Mouse (Mus musculus) erythroid progenitor cell, adult 5-6 weeks (primary cell): ENCODE results near the gene Hspg2. TPM values are rescaled to one million over a fixed set of nuclear protein-coding genes. Genes with fewer than 3 reads are reported as not detected.
"Not testable (repeated sequence)": the region's sequence is repeated elsewhere in the genome, so short reads cannot be mapped to it uniquely, and the experiment has no call there.

Source experiments
- ATAC-seq: replicated peaks from 2 replicates; pipeline ENCODE4 v1.8.0; 2016; ENCODE audit warnings: moderate number of reproducible peaks, mild to moderate bottlenecking, moderate TSS enrichment, inconsistent platforms; ENCODE audit not compliant: poor library complexity, low FRiP score, severe bottlenecking
- total RNA-seq, 2 experiments: library from RNA; stranded (forward) in 1 of 2; stranded (reverse) in 1 of 2; fragments of 150-400 nt in 1 of 2; fragments of 186-747, 209-891 nt in 1 of 2; gene quantifications; 2 replicates each; pipeline versions ENCODE4 v1.2.3 to v1.2.4; 2015 to 2017; ENCODE audit warnings: low replicate concordance in 2 of 2

Hspg2 gene
- total RNA-seq (2015; ENCODE audit: low replicate concordance) (not detected in 2 replicates), total RNA-seq (2017; ENCODE audit: low replicate concordance) (0.13 TPM in 1 of 2 replicates, not detected in the other)

DNA sequence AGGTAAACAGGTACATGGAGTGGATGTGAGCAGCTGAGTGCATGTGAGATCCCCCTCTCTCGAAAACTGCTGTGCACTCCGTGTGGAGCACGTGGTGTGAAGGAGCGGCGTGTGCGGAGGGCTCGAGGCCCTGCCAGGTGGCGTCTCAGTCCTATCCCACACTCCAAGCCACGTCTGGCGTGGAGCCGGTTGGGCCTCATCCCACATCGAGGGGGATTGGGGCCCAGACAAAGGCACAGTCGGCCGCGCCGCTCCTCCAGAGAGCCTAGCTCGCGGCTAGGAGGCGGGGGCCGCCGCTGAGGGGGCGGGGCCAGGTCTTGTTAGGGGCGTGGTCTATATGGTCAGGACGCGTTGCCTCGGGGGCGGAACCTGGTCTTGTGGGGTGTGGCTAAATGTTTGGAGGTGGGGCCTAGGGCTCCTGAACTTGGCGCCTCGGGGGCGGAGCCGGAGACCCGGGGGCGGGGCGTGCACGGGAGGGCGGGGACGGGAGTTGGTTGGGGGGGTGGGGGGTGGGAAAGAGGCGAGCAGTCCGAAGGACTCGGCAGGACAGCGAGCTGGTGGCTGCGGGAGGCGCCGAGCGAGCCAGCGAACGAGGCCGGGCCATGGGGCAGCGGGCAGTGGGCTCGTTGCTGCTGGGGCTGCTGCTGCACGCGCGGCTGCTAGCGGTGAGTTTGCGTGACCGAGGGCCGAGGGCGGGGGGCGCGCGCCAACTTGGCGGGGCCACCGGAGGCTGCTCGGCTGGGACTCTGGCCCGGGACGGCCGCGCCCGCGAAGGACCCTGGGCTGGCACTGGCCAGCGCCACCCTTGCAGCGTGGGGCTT is at the start of gene Hspg2:
Hspg2 (plus strand) TSS at position 510 of the 821 bp plus-strand sequence.
- ATAC-seq = peak; percentile 70

DNA sequence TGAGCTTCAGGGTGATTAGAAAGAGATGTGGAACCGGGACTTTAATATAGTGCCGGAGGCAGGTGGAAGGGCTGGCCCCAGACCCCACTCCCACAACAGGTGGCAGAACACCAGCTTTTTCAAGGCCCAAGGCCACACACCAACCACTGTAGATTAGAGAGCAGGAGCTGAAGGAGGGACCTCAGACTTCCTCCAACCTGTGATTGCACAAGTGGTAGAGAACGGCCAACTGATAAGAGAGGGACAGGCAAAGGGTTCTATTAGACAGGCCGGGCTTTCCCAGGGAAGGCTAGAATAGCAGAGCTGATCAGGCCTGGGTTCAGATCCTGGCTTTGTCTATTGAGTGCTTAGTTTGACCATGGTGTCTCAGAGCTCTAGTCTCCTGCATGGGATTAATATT is 38.1 kb upstream of the Hspg2 start, which contains the start of gene Cela3b:
Cela3b (minus strand) TSS at position 39 of the 400 bp plus-strand sequence.
- ATAC-seq = no peak

DNA sequence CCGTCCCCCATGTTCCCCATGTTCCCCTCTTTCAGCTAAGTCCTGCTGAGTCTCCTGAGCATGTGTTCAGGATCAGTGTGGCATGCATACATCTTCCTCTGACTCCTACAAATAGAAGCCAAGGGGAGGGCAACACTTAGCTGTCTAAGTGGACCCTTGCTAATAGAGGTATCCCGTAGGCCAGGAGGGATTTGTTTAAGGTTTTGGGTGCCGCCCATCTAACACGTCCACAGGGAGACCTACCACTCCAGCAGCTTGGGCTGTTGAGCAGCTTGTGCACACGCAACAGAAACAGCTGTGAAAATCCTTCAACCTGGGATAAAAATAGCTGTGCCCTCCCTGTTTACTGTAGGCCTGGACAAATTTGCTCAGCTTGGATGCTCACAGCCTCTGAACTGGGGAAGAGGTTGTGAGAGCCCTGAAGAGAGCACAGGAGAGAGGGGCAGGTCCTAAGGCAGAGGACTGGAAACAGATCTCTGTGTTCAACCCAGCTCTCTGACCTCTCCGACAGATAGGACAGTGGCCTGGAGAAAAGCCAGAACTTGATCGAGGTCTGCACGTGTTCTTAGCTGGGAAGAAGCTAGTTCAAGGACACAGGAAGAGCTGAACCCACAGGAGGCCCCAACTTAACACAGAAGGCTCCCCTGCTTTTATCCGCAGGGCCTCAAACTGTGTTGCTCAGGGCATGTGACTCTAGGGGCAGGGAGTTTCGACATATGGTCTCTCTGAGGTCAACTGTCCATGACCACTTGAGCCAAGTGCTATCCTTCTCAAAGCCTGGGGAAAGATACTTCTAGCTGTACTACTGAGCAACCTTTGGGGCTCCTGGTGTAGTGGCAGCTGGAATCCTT is 35.6 kb upstream of the Hspg2 start:
- ATAC-seq = not testable (repeated sequence)

DNA sequence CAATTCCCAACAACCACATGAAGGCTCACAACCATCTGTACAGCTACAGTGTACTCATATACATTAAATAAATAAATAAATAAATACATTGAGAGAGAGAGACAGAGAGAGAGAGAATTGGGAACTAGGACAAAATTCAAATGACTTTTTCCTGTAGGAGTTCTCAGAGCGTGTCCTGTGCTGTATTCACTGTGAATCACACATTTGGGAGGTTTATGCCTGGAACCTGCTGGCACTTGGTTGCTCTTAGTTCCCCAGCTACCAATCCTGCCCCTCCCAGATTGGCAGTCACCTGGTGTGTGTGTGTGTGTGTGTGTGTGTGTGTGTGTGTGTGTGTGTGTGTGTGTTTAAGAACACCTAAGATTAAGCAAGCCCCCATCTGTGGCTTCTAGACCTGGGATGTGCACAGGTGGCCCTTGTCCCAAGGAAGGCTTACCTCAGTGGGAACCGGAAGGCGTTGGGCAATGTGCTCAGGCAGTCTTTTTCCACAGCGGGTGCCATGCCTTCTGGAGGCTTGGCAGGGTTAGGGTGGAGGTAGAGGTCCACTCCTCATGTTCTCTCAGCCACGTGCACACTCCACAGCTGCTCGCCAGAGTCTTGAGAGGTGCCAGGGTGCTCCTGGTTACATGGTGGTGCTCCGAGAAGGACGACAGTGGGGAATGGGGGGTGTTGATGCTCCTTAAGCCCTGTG is 31.4 kb upstream of the Hspg2 start:
- ATAC-seq = no peak

- peak; percentile 94 for ATAC-seq
These were observed 29.7 kb upstream of the Hspg2 start for GRCm38 (mm10) chr4:137438842-137439241.

DNA sequence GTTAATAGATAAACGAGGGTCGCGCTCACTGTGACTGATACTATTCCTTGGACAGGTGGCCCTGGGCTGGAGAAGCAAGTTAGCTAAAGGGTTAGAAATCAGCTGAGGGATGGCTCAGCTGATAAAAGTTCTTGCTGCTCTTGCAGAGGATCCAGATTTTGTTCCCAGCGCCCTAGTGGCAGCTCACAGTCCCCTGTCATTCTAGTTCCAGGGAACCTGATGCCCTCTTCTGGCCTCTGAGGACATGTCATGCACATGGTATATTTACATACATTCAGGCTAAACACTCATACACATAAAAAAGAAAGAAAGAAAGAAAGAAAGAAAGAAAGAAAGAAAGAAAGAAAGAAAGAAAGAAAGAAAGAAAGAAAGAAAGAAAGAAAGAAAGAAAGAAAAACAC is 27.2 kb upstream of the Hspg2 start:
- no peak for ATAC-seq

- peak; percentile 48 for ATAC-seq
These were observed 24.9 kb upstream of the Hspg2 start for GRCm38 (mm10) chr4:137443625-137444024.

DNA sequence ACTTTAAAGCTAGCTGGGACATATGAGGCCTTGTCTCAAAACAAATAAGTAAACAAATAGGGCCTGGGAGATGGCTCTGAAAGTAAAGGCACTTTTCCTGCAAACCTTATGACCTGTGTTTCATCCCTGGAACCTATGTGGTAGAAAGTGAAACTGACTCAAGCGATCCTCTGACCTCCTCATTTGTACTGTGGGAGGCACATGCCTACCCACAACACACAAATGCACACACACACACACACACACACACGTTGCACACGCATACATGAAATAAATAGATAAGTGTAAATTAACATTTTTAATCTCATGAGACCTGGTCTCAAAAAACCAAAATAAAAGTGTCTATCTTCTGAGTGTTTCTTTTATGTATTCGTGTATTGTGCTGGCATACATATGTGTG is 22.7 kb upstream of the Hspg2 start:
- ATAC-seq = no peak

GRCm38 (mm10) chr4:137447363-137448196 is 21.0 kb upstream of the Hspg2 start:
- ATAC-seq = peak; percentile 63

GRCm38 (mm10) chr4:137448197-137448596 is 20.4 kb upstream of the Hspg2 start:
- no peak for ATAC-seq

DNA sequence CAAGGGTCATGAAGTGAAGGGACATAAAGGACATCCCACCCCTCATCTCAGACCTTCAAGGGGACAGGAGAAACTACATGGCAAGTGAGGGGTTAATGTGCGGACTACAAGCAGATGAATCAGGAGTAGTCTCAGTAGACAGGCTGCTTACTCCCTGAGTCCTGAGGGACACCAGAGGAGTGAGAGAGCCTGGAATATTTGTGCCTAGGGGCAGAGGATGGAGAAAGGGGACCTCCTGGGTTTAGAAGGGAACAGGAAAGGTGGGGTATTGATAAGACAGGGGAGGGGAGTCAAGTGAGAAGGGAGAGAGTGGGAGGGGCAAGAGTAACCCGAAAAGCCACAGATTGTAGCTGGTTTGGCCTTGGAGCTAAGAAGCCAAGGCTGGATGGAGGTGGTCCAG is 19.9 kb upstream of the Hspg2 start:
- ATAC-seq = no peak

DNA sequence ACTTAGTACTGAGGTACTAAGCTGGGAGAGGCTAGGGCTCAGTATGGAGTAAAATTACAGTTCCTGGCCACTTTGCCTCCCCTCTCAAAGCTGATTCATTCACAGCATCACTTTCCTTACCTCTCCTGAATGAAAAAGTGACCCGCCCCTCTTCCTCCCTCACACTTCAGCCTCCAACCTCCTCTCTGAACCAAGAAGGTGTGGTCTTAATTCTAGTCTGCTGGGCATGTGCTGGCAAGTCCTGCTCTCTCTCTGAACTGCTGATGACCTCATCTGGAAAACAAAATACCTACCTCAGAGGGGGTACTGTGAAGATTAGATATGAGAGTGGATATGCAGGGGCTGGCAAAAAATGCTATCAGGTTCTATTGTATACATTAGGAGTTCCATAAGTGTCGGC is 19.4 kb upstream of the Hspg2 start:
- ATAC-seq = no peak

- ATAC-seq = no peak
These were observed 18.9 kb upstream of the Hspg2 start for GRCm38 (mm10) chr4:137449715-137450114.

GRCm38 (mm10) chr4:137452190-137452589 is 16.4 kb upstream of the Hspg2 start:
- no peak for ATAC-seq

DNA sequence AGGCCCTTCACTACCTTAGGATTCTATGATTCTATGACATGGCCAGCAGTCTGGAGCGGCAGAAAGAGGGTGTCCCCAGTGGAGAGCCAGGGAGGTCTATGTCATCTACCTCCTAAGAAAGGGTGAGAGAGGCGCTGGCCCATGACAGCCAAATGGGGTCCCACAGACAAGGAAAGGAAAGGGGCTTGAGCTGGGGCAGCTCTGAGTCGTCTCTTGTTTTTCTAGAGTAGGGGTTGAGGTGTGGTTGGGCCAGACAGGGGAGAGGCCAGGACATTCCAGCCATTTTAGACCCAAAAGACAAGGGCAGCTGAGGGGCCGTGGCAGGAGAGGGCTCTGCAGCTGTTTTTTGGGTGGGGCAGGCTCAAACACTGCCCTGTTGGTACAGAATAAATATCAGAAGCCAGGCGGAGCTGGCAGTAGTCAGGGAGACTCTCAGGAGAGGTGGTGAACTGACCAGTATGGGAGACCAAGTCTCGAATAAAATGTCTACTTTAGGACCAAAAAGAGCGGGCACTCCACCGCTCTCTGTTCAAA is 15.3 kb upstream of the Hspg2 start, which contains the start of gene 1700013G24Rik:
1700013G24Rik (plus strand) TSS at position 51 of the 534 bp plus-strand sequence.
- no peak for ATAC-seq

DNA sequence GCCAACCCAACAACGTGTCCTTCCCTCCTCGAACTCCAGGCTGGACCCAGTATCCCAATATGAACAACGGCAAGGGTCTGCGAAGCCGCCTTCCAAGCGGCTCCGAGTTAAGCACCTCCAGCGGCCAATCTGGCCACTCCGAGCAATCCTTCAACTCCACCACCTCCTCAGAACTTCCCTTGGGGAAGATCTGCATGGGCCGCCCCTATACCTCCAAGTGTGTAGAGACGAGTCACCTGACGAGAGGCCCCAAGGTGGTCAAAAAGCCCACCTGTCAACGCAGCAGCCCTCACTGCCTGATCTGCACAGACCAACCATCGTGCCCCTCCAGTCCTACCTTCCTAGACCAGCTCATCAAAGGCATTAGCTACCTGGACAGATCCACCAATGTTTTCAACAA is 14.0 kb upstream of the Hspg2 start:
- ATAC-seq = no peak

- ATAC-seq = no peak
These were observed 12.0 kb upstream of the Hspg2 start for GRCm38 (mm10) chr4:137456581-137456980.

GRCm38 (mm10) chr4:137457292-137457691 is 11.3 kb upstream of the Hspg2 start:
- ATAC-seq = no peak

GRCm38 (mm10) chr4:137458310-137458709 is 10.3 kb upstream of the Hspg2 start:
- ATAC-seq = no peak
